Mouse (Mus musculus): Measurements from ENCODE around the gene Ankrd54. TPM values are rescaled to one million over a fixed set of nuclear protein-coding genes. Genes with fewer than 3 reads are reported as not detected.
A peak's percentile ranks its signal among the peaks of the same experiment; 100 is the strongest.

The Ankrd54 gene
- total and polyA plus RNA-seq, 3 experiments = 21.8 to 38.6 (median 26.4) TPM

GRCm38 (mm10) chr15:79092284-79092683 lies 29.6 kb upstream of the Ankrd54 start:
- peaks cover 72 to 90% of the 10 kb centered on the region in 2 experiments for H3K36me3 ChIP-seq (replicated peaks in 1 of 2; ENCODE audit: control insufficient read depth in 1 of 2, insufficient read depth in 1 of 2, low read length in 1 of 2)
- peaks cover 5% of the 10 kb centered on the region; the same call in 1 of the 2 replicates for H3K79me2 ChIP-seq (replicated peaks; ENCODE audit: control insufficient read depth, extremely low read depth, insufficient read depth, poor library complexity, severe bottlenecking)
- dilution Hi-C loops (cut with MboI; ENCODE audit: extremely low pct_ligation_motif_present, extremely low pct_unique_long_range_greater_than_20kb, low sequenced_read_pairs) = no loop called here

GRCm38 (mm10) chr15:79079567-79079966 lies 16.9 kb upstream of the Ankrd54 start:
- dilution Hi-C loops (cut with MboI; ENCODE audit: extremely low pct_ligation_motif_present, extremely low pct_unique_long_range_greater_than_20kb, low sequenced_read_pairs) = no loop called here
- no peak overlapping the region for H3K27ac ChIP-seq (ENCODE audit: insufficient read depth, low read depth)

More at GRCm38 (mm10) chr15:79092284-79092683, 29.6 kb upstream of the Ankrd54 start:
- no peak overlapping the region for H3K4me2 ChIP-seq (ENCODE audit: insufficient read depth, low read depth, poor library complexity, severe bottlenecking)
- H3K4me1 ChIP-seq (ENCODE audit: control insufficient read depth in 1 of 2, insufficient read depth in 2 of 2) = no peaks in the 10 kb centered on the region
- no peaks in the 10 kb centered on the region for H3K27me3 ChIP-seq (replicated peaks)
- H3K27ac ChIP-seq (ENCODE audit: insufficient read depth, low read depth) = no peak overlapping the region
- no peak for TF ChIP-seq POLR2AphosphoS2 (IDR thresholded peaks at IDR 0.05; ENCODE audit: low read depth, low read length)
- TF ChIP-seq JUN (IDR thresholded peaks at IDR 0.05; ENCODE audit: insufficient read depth, low read depth, low read length) = no peak
- DNase-seq (ENCODE audit: extremely low read depth) = no peak
- H3K9me3 ChIP-seq (replicated peaks; ENCODE audit: low read length) = no peaks in the 10 kb centered on the region
- no peak overlapping the region for H3K9ac ChIP-seq (ENCODE audit: insufficient read depth, low read depth)
- H3K4me3 ChIP-seq (replicated peaks in 1 of 3; ENCODE audit: low read depth in 2 of 3, low read length in 2 of 3, poor library complexity in 1 of 3) = no peak overlapping the region
- in situ Hi-C loops (cut with MboI; ENCODE audit: low pct_ligation_motif_present, low pct_unique_long_range_greater_than_20kb, low sequenced_read_pairs) = no loop called here

GRCm38 (mm10) chr15:79075658-79076365 lies 13.1 kb upstream of the Ankrd54 start:
- H3K27me3 ChIP-seq (replicated peaks) = no peaks in the 10 kb centered on the region
- H3K36me3 ChIP-seq (replicated peaks in 1 of 2; ENCODE audit: control insufficient read depth in 1 of 2, insufficient read depth in 1 of 2, low read length in 1 of 2) = peaks cover 36 to 45% of the 10 kb centered on the region in 2 experiments
- peaks cover 35% of the 10 kb centered on the region for H3K79me2 ChIP-seq (replicated peaks; ENCODE audit: control insufficient read depth, extremely low read depth, insufficient read depth, poor library complexity, severe bottlenecking)
- dilution Hi-C loops (cut with MboI; ENCODE audit: extremely low pct_ligation_motif_present, extremely low pct_unique_long_range_greater_than_20kb, low sequenced_read_pairs) (no loop called here), in situ Hi-C loops (cut with MboI; ENCODE audit: low pct_ligation_motif_present, low pct_unique_long_range_greater_than_20kb, low sequenced_read_pairs) (no loop called here)
- peak overlapping the region; percentile 72 to 97 (median 82) for H3K4me3 ChIP-seq (replicated peaks in 1 of 3; ENCODE audit: low read depth in 2 of 3, low read length in 2 of 3, poor library complexity in 1 of 3)
- no peaks in the 10 kb centered on the region for H3K9me3 ChIP-seq (replicated peaks; ENCODE audit: low read length)
- no peak overlapping the region for H3K27ac ChIP-seq (ENCODE audit: insufficient read depth, low read depth)
- peaks cover 3 to 53% of the 10 kb centered on the region in 2 experiments for H3K4me1 ChIP-seq (ENCODE audit: control insufficient read depth in 1 of 2, insufficient read depth in 2 of 2)
- peak overlapping the region; percentile 83 for H3K4me2 ChIP-seq (ENCODE audit: insufficient read depth, low read depth, poor library complexity, severe bottlenecking)
- DNase-seq (ENCODE audit: extremely low read depth) = no peak
- TF ChIP-seq SIN3A (IDR thresholded peaks at IDR 0.05; ENCODE audit: low read length) (no peak), MYC (IDR thresholded peaks at IDR 0.05; ENCODE audit: low read depth, low read length) (no peak), CHD1 (IDR thresholded peaks at IDR 0.05; ENCODE audit: low read depth, low read length) (no peak), MEF2A (IDR thresholded peaks at IDR 0.05; ENCODE audit: borderline replicate concordance, low read depth, low read length) (no peak), EP300 (IDR thresholded peaks at IDR 0.05; ENCODE audit: low read length) (no peak), RAD21 (IDR thresholded peaks at IDR 0.05; ENCODE audit: low read depth, low read length) (no peak), ZNF384 (IDR thresholded peaks at IDR 0.05; ENCODE audit: low read depth, low read length) (no peak)
- peak overlapping the region; percentile 65 for H3K9ac ChIP-seq (ENCODE audit: insufficient read depth, low read depth)

More at GRCm38 (mm10) chr15:79079567-79079966, 16.9 kb upstream of the Ankrd54 start:
- peaks cover 3 to 28% of the 10 kb centered on the region in 2 experiments for H3K4me1 ChIP-seq (ENCODE audit: control insufficient read depth in 1 of 2, insufficient read depth in 2 of 2)
- no peaks in the 10 kb centered on the region for H3K9me3 ChIP-seq (replicated peaks; ENCODE audit: low read length)
- in situ Hi-C loops (cut with MboI; ENCODE audit: low pct_ligation_motif_present, low pct_unique_long_range_greater_than_20kb, low sequenced_read_pairs) = no loop called here
- peaks cover 73 to 82% of the 10 kb centered on the region in 2 experiments for H3K36me3 ChIP-seq (replicated peaks in 1 of 2; ENCODE audit: control insufficient read depth in 1 of 2, insufficient read depth in 1 of 2, low read length in 1 of 2)
- no peak overlapping the region for H3K9ac ChIP-seq (ENCODE audit: insufficient read depth, low read depth)
- no peak overlapping the region for H3K4me3 ChIP-seq (replicated peaks in 1 of 3; ENCODE audit: low read depth in 2 of 3, low read length in 2 of 3, poor library complexity in 1 of 3)
- no peaks in the 10 kb centered on the region for H3K27me3 ChIP-seq (replicated peaks)
- H3K79me2 ChIP-seq (replicated peaks; ENCODE audit: control insufficient read depth, extremely low read depth, insufficient read depth, poor library complexity, severe bottlenecking) = peaks cover 35% of the 10 kb centered on the region
- TF ChIP-seq ELF1 (IDR thresholded peaks at IDR 0.05; ENCODE audit: low read depth, low read length) (no peak), MXI1 (IDR thresholded peaks at IDR 0.05; ENCODE audit: low read depth, low read length) (no peak), IRF4 (IDR thresholded peaks at IDR 0.05; ENCODE audit: low read depth, low read length) (no peak), JUN (IDR thresholded peaks at IDR 0.05; ENCODE audit: insufficient read depth, low read depth, low read length) (no peak), PAX5 (IDR thresholded peaks at IDR 0.05; ENCODE audit: low read length) (no peak), CTCF (conservative IDR thresholded peaks at IDR 0.05 in 1 of 2, IDR thresholded peaks at IDR 0.05 in 1 of 2; ENCODE audit: low read depth in 2 of 2, low read length in 2 of 2) (no peak), CHD2 (IDR thresholded peaks at IDR 0.05; ENCODE audit: low read length) (no peak), ZC3H11A (IDR thresholded peaks at IDR 0.05; ENCODE audit: low read depth, low read length) (no peak), ZMIZ1 (IDR thresholded peaks at IDR 0.05; ENCODE audit: low read depth, low read length) (no peak), SIN3A (IDR thresholded peaks at IDR 0.05; ENCODE audit: low read length) (no peak), ZKSCAN1 (IDR thresholded peaks at IDR 0.05; ENCODE audit: borderline replicate concordance, low read depth, low read length) (no peak), MAFK (IDR thresholded peaks at IDR 0.05; ENCODE audit: insufficient replicate concordance, low read length) (no peak)
- DNase-seq (ENCODE audit: extremely low read depth) = no peak
- no peak overlapping the region for H3K4me2 ChIP-seq (ENCODE audit: insufficient read depth, low read depth, poor library complexity, severe bottlenecking)
